Mouse (Mus musculus): Measurements from ENCODE around the gene Pnmal2. TPM values are rescaled to one million over a fixed set of nuclear protein-coding genes. Genes with fewer than 3 reads are reported as not detected.

Gene Pnmal2
- total and polyA plus RNA-seq, 2 experiments from 2014 or later, result 106 to 139 TPM

- Histone ChIP-seq H3K9ac (replicated peaks; ENCODE audit: low read length) (no peak overlapping the region), H3K4me1 (ENCODE audit: insufficient read depth, low read length) (peaks cover 12% of the 10 kb centered on the region; the same call in 1 of the 2 replicates), H3K9me3 (ENCODE audit: low read length) (no peaks in the 10 kb centered on the region), H3K4me3 (ENCODE audit: low read length) (no peak overlapping the region), H3K36me3 (ENCODE audit: insufficient read depth, low read length) (no peaks in the 10 kb centered on the region), H3K27ac (peak overlapping the region; percentile 60; the same call in 1 of the 2 replicates), H3K4me2 (ENCODE audit: low read depth, low read length) (no peak overlapping the region), H3K27me3 (ENCODE audit: insufficient read depth, low read length) (no peaks in the 10 kb centered on the region)
- WGBS, result 22% methylated on average over 3 of the region's 3 CpGs
- ATAC-seq, result no peak
- DNase-seq (ENCODE audit: low spot score), result peak; percentile 57
- TF ChIP-seq CTCF (IDR thresholded peaks at IDR 0.05; ENCODE audit: low read depth), result no peak
Observed at GRCm38 (mm10) chr7:16988405-16988804, 43.9 kb downstream of the Pnmal2 start.

GRCm38 (mm10) chr7:16990006-16990744 lies 45.7 kb downstream of the Pnmal2 start:
- no peak for ATAC-seq
- H3K9ac ChIP-seq (replicated peaks; ENCODE audit: low read length), result peak overlapping the region; percentile 38
- TF ChIP-seq CTCF (IDR thresholded peaks at IDR 0.05; ENCODE audit: low read depth), result no peak
- H3K36me3 ChIP-seq (ENCODE audit: insufficient read depth, low read length), result no peaks in the 10 kb centered on the region
- peak overlapping the region; percentile 60 for H3K27ac ChIP-seq
- no peak for DNase-seq (ENCODE audit: low spot score)
- H3K4me2 ChIP-seq (ENCODE audit: low read depth, low read length), result no peak overlapping the region
- H3K4me3 ChIP-seq (ENCODE audit: low read length), result no peak overlapping the region
- H3K27me3 ChIP-seq (ENCODE audit: insufficient read depth, low read length), result no peaks in the 10 kb centered on the region
- H3K9me3 ChIP-seq (ENCODE audit: low read length), result no peaks in the 10 kb centered on the region
- peaks cover 7% of the 10 kb centered on the region; the same call in 1 of the 2 replicates for H3K4me1 ChIP-seq (ENCODE audit: insufficient read depth, low read length)
- 23% methylated on average over 15 of the region's 15 CpGs for WGBS

- Histone ChIP-seq H3K4me2 (ENCODE audit: low read depth, low read length) (no peak overlapping the region), H3K9ac (replicated peaks; ENCODE audit: low read length) (no peak overlapping the region; the same call in 1 of the 2 replicates), H3K27ac (peak overlapping the region; percentile 48; the same call in 1 of the 2 replicates), H3K4me1 (ENCODE audit: insufficient read depth, low read length) (peaks cover 7% of the 10 kb centered on the region; the same call in 1 of the 2 replicates), H3K36me3 (ENCODE audit: insufficient read depth, low read length) (no peaks in the 10 kb centered on the region), H3K9me3 (ENCODE audit: low read length) (no peaks in the 10 kb centered on the region), H3K27me3 (ENCODE audit: insufficient read depth, low read length) (no peaks in the 10 kb centered on the region), H3K4me3 (ENCODE audit: low read length) (no peak overlapping the region)
- ATAC-seq (peak; percentile 30; the same call in 1 of the 2 replicates), DNase-seq (ENCODE audit: low spot score) (peak; percentile 71)
- WGBS, result 51% methylated on average over 18 of the region's 18 CpGs
- no peak for TF ChIP-seq CTCF (IDR thresholded peaks at IDR 0.05; ENCODE audit: low read depth)
Observed at GRCm38 (mm10) chr7:16991681-16992450, 47.4 kb downstream of the Pnmal2 start.

GRCm38 (mm10) chr7:16992451-16992807 lies 47.9 kb downstream of the Pnmal2 start, which contains the start of gene Ccdc8:
Gene Ccdc8, plus strand, starts transcription at chr7:16992708.
- 93% methylated on average over 5 of the region's 5 CpGs for WGBS
- no peak for TF ChIP-seq CTCF (IDR thresholded peaks at IDR 0.05; ENCODE audit: low read depth)
- DNase-seq (ENCODE audit: low spot score) (no peak), ATAC-seq (no peak)
- no peaks in the 10 kb centered on the region for H3K27me3 ChIP-seq (ENCODE audit: insufficient read depth, low read length)
- peak within 1 kb of the TSS; percentile 74; the same call in 1 of the 2 replicates for H3K27ac ChIP-seq
- peak within 1 kb of the TSS; percentile 53; the same call in 1 of the 2 replicates for H3K9ac ChIP-seq (replicated peaks; ENCODE audit: low read length)
- H3K4me2 ChIP-seq (ENCODE audit: low read depth, low read length), result peak within 1 kb of the TSS; percentile 59
- H3K9me3 ChIP-seq (ENCODE audit: low read length), result no peaks in the 10 kb centered on the region
- H3K4me1 ChIP-seq (ENCODE audit: insufficient read depth, low read length), result peaks cover 7% of the 10 kb centered on the region; the same call in 1 of the 2 replicates
- H3K4me3 ChIP-seq (ENCODE audit: low read length), result peak within 1 kb of the TSS; percentile 38
- no peaks in the 10 kb centered on the region for H3K36me3 ChIP-seq (ENCODE audit: insufficient read depth, low read length)

- DNase-seq (ENCODE audit: low spot score), result peak; percentile 74
- Histone ChIP-seq H3K27ac (peak overlapping the region; percentile 74), H3K4me3 (ENCODE audit: low read length) (peak overlapping the region; percentile 38), H3K27me3 (ENCODE audit: insufficient read depth, low read length) (no peaks in the 10 kb centered on the region), H3K9ac (replicated peaks; ENCODE audit: low read length) (peak overlapping the region; percentile 53), H3K9me3 (ENCODE audit: low read length) (no peaks in the 10 kb centered on the region), H3K4me1 (ENCODE audit: insufficient read depth, low read length) (peaks cover 7% of the 10 kb centered on the region; the same call in 1 of the 2 replicates), H3K4me2 (ENCODE audit: low read depth, low read length) (peak overlapping the region; percentile 59), H3K36me3 (ENCODE audit: insufficient read depth, low read length) (no peaks in the 10 kb centered on the region)
- peak; percentile 83 for ATAC-seq
- 9% methylated on average over 27 of the region's 27 CpGs for WGBS
- TF ChIP-seq CTCF (IDR thresholded peaks at IDR 0.05; ENCODE audit: low read depth), result no peak
Observed at GRCm38 (mm10) chr7:16993651-16994399, 49.3 kb downstream of the Pnmal2 start.

GRCm38 (mm10) chr7:16994400-16994799 lies 49.9 kb downstream of the Pnmal2 start:
- peak overlapping the region; percentile 53 for H3K9ac ChIP-seq (replicated peaks; ENCODE audit: low read length)
- no peaks in the 10 kb centered on the region for H3K36me3 ChIP-seq (ENCODE audit: insufficient read depth, low read length)
- TF ChIP-seq CTCF (IDR thresholded peaks at IDR 0.05; ENCODE audit: low read depth), result no peak
- WGBS, result 16% methylated on average over 20 of the region's 20 CpGs
- H3K4me1 ChIP-seq (ENCODE audit: insufficient read depth, low read length), result peaks cover 7% of the 10 kb centered on the region; the same call in 1 of the 2 replicates
- no peaks in the 10 kb centered on the region for H3K9me3 ChIP-seq (ENCODE audit: low read length)
- ATAC-seq (no peak), DNase-seq (ENCODE audit: low spot score) (no peak)
- no peaks in the 10 kb centered on the region for H3K27me3 ChIP-seq (ENCODE audit: insufficient read depth, low read length)
- peak overlapping the region; percentile 74 for H3K27ac ChIP-seq
- H3K4me3 ChIP-seq (ENCODE audit: low read length), result peak overlapping the region; percentile 38
- peak overlapping the region; percentile 59 for H3K4me2 ChIP-seq (ENCODE audit: low read depth, low read length)
